Mouse (Mus musculus): Measurements from ENCODE around the gene Scaf1.
A peak's percentile ranks its signal among the peaks of the same experiment; 100 is the strongest.

The Scaf1 gene

DNA sequence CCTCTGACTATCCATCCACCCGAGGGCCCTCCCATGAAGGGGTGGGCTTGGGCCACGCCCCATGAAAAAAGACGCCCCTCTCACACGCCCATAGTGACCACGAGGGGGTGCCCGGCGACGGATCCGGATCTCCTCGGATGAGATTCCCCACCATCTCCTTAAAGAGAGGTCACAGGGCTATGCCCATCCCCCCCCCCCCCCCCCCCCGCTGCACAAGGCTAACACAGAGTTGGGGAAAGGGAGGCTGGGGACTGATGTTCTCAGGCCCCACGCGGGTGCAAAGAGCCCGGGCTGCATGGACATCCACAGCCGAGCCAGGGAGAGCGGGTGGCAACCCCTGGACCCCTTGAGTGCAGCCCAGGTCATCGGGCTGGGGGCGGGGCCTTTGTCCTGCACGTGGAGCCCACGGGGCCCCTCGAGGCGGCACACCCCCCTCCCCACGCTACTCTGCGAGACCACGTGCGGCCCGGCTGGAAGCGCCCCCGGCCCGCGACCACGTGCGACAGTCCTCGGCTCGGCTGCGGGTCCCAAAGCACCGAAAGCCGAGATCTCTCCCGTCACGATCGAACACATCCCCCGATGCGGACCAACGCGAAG, 30.5 kb downstream of the Scaf1 start:
- no peak for DNase-seq (ENCODE audit: low read depth, low spot score)

- no peak for DNase-seq (ENCODE audit: low read depth, low spot score)
Observed at GRCm38 (mm10) chr7:44984833-44985164, 31.4 kb downstream of the Scaf1 start.

DNA sequence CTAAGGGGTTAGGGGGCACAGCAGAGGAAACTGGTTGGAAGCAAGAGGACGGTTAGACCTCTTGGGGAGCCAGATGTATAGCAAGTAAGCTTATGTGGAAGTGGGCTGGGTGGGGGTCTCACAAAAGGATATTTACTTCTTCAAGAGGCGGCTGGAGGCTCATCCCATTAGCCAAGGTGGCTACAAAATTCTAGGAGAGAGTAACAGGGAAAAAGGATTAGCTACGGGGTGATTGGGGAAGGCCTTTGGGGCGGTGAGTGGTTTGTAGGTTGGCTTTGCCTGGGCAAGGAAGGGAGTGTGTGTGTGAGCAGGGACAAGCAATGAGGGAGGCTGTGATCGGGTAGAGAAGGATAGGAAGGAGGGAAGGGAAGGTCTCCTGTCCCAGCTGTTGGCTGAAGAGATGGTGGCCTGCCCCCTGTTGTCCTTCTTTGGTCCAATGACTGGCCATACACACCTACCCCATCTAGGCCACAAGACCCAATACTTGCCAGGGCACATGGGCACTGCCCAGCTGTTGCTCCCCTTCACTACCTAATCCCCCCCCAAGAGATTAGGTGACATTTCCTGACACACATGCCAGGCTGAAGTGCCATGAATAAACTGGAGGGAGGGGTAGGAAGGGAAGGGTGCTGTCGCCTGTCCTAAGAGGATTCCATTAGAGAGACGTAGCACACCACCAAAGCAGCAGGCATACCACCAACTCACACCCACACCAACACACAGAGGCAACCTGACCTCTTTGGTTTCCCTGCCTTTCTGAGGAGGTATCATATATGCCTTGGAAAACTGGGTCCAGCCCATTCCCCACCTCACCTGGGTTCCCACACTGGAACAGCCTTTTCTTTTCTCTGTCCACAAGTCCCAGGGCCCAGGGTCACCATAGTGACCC, 32.0 kb downstream of the Scaf1 start:
- no peak for DNase-seq (ENCODE audit: low read depth, low spot score)

GRCm38 (mm10) chr7:44983085-44983484, 33.1 kb downstream of the Scaf1 start:
- peak; percentile 68 for DNase-seq (ENCODE audit: low read depth, low spot score)

- no peak for DNase-seq (ENCODE audit: low read depth, low spot score)
Observed at GRCm38 (mm10) chr7:44981539-44981938, 34.6 kb downstream of the Scaf1 start.

- no peak for DNase-seq (ENCODE audit: low read depth, low spot score)
Observed at GRCm38 (mm10) chr7:44978300-44978699, 37.9 kb downstream of the Scaf1 start.

GRCm38 (mm10) chr7:44975117-44975419, 41.1 kb downstream of the Scaf1 start:
- no peak for DNase-seq (ENCODE audit: low read depth, low spot score)

DNA sequence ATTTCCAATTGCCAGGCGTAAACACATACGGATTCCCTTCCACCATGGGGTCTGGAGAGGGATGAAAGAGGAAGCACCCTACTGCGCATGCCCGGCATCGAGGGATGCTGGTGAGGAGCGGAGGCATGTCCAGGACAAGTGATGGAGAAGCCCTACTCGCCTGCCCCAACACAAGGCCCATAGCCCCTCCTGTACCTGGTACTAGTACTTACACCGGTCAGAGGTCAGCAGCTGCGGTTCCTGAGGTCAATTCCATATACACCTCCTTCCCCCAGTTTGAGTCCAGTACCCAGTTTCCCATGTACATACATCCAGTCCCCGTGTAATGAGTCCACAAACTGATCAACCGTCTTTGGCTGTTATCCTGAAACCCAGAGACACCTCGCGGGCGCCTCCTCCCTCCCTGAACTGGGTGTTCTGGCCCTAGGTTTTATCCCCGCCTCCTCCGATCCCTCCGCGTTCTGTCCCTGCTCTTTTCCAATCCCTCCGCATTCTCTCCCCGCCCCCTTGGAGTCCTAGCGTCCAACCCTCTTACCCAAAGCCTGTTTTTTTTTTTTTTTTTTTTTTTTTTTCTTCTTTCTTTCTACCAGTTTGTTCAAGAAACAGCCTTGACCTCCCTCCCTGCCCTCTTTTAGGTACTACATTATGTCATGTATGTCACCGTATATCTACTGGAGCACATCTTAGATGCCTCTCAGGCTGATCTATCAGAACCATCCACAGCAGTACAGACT, 41.6 kb downstream of the Scaf1 start, which contains the start of gene Cpt1c:
Gene Cpt1c (minus strand): TSS at position 469 of the 734 bp plus-strand sequence.
- no peak for DNase-seq (ENCODE audit: low read depth, low spot score)

- DNase-seq (ENCODE audit: low read depth, low spot score): no peak
Observed at GRCm38 (mm10) chr7:44973415-44974130, 42.6 kb downstream of the Scaf1 start.

DNA sequence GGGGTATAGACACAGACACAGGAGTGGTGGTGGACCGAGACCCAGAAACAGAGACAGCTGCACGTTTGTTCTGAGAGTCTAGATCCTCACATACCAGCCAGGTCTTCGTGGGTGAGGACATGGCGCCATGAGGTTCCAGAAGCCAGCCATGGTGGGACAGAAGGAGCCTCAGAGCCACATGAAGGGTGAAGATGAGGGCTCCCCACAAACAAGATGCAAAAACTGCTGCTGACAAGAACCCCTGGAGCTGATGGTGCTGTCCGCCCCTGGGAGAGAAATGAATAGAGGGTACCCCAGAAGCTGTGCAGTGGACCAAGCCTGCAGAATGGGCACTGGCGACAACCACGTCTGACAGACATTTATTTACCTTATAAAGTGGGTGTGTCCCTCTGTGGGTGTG, 45.0 kb downstream of the Scaf1 start:
- no peak for DNase-seq (ENCODE audit: low read depth, low spot score)

DNA sequence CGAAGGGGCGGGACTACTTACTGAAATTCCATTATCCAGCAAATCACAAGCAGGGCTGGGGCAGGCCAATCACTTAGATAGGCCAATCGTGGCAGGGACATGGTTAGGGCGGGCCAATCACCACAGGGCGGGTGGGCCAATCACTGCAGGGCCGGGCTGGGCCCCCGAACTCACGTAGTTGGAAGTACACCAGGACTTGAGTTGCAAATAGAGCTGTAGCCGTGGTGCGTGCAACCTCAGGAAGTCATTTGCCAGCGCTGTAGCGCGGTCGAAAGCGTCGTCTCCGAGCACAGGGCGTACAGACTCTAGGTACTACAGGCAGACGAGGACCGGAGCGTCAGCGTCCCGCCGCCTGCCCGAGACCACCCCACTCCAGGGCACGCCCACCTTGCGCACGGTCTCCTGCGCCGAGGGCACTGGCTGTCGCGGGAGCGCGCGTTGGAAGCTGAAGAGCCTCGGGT, 45.9 kb downstream of the Scaf1 start:
- no peak for DNase-seq (ENCODE audit: low read depth, low spot score)

DNA sequence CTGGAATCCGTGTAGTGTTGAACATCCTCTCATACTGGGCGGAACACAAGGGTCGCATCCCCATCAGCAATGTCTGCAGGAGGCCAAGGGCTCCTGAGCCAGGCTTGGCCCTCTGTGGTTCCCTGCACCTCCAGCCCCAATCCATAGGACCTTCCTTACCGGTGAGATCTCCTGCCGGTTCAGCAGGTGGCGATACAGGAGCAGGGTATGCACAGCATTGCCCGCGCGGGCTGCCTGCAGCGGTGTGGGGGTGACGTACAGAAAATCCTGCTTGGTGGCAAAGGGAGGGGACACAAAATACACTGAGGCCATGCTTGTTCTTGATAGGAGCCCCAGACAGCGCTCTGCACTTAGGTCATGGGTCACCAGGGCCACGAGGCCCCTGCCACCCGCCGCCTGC, 49.5 kb downstream of the Scaf1 start:
- DNase-seq (ENCODE audit: low read depth, low spot score): no peak

GRCm38 (mm10) chr7:44965975-44966374, 50.2 kb downstream of the Scaf1 start:
- no peak for DNase-seq (ENCODE audit: low read depth, low spot score)

GRCm38 (mm10) chr7:44964990-44965389, 51.2 kb downstream of the Scaf1 start:
- DNase-seq (ENCODE audit: low read depth, low spot score): no peak

DNA sequence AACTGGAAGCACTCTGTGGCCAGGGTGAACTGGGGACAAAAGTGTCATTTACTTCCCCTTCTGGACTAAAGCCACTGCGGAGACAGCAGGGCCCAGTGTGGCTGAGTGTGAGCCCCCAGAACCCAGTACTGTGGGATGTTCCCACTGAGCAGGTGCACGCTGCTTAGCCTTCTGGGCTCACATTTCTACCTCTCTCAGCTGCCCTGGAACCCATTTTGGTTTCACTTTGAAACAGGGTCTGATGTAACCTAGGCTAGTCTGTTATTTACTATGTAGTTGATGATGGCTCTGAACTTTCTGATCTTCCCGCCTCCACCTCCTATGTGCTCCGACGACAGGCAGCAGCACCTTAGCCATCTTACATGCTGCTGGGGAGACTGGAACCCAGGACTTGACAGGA, 53.3 kb downstream of the Scaf1 start:
- DNase-seq (ENCODE audit: low read depth, low spot score): no peak

GRCm38 (mm10) chr7:44962337-44962736, 53.8 kb downstream of the Scaf1 start:
- no peak for DNase-seq (ENCODE audit: low read depth, low spot score)

DNA sequence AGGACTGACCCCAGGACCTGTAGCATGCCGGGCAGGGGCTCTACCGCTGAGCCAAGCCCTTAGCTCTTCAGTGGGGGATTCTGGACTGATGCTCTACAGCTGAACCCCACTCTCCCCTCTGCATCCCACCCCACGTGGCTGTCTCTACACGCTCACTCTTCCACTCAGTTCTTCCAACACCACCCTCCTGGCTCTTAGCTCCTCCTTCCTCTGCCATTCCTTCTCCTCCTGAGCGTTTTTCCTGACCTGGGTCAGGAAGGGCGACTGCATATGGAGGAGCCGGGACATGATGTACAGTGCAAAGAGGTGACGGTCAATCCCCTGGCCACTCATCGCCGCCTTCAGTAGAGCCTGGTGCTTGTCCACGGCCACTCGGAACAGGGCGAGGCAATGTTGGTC, 55.7 kb downstream of the Scaf1 start:
- no peak for DNase-seq (ENCODE audit: low read depth, low spot score)

DNA sequence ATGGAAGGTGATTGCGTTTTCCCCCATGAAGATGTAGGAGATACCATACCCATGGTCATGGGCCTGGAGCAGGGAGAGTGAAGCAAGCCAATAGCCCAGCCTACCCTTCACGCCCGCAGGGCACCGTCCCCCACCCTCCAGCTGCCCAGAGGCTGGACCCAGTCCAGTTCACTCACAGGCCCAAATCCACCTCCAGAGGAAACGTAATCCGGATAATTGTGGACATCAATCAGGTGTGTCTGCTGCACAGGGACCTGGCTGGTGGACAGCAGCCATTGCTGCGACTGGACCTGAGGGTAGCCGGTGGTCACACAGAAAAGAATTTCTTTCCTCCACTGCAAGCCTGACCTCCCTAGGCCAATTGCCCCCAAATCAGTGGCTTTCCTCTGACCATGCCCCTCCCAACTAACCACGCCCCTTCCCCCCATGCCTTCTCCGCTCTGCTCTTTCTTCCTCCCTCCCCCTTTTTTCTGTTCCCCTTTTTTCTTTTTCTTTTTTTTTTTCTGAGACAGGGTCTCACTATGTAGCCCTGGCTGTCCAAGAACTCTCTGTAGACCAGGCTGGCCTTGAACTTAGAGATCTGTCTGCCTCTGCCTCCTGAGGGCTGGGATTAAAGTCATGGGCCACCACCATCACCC, 56.2 kb downstream of the Scaf1 start:
- no peak for DNase-seq (ENCODE audit: low read depth, low spot score)

DNA sequence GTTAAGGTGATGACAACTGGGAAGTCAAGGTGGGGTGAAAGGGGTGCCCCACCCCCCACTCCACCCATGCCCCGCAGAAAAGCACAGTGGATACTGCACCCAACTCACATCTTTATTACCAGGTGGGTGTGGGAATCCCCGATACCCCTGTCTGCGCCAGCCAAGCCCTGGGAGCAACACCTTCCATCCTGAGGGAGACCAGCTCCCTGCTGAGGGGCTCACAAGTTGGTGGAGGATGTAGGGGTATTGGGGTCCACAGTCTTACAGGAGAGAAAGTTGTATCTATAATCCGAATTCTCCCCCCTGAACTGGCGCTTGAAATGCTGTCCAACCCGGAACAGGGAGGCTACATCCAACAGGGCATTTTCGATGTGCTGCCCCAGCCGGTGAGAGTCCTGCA, 56.9 kb downstream of the Scaf1 start:
- no peak for DNase-seq (ENCODE audit: low read depth, low spot score)

DNA sequence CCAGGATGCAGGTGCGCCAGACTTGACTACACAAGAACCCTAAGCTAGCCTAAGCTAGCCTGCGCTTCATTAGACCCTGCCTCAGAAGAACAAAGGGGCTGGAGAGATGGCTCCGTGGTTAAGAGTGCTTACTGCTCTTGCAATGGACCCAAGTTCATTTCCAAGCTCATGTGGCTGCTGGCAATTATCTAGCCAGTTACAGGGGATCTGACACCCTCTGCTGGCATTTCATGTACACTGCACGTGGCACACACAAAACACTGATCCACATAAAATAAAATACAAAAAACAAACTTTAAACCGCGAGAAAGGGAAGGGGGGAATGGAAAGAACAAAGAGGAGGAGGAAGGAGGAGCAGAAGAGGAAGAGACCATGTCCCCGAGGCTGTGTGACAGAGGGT, 58.0 kb downstream of the Scaf1 start:
- DNase-seq (ENCODE audit: low read depth, low spot score): no peak

- no peak for DNase-seq (ENCODE audit: low read depth, low spot score)
Observed at GRCm38 (mm10) chr7:44957183-44957835, 58.9 kb downstream of the Scaf1 start.

Data from c-Kit-negative CD71-positive TER-119-positive erythroid progenitor cells, embryonic 14.5 days (primary cell).